Mouse (Mus musculus) kidney, adult 2 months (tissue): ENCODE data around the gene Tatdn3.

Experiments
- CTCF ChIP-seq: fragments of 200-500 bp; conservative IDR thresholded peaks from 2 replicates; pipeline ENCODE4 v1.5.1; 2011; ENCODE audit warnings: low read depth, mild to moderate bottlenecking, control low read depth, low read length, moderate library complexity, mixed read lengths; ENCODE audit not compliant: insufficient read depth, insufficient read length
- POLR2A ChIP-seq: fragments of 200-500 bp; IDR thresholded peaks from one replicate; pipeline ENCODE4 v1.6.1; 2011; ENCODE audit warnings: low read depth, low read length, control low read depth

DNA sequence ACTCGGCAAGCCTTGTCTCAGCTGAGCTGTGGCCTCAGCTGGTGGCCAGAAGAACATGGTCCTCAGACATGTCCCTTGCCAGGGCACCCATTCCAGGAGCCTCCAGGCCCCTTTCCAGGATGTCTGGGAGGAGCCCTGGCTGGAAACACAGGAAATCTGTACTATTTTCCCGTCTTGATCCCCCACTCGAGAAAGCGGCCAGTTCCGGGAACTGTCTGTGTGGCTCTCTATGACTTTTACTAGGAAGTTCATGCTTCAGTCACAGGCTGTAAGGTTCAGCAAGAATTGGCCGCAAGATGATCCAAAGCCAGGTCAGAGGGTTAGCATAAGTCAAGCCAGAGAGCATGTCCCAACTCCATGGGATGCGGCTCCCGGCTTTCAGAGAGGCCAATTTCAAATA lies 29.3 kb upstream of the Tatdn3 start:
- TF ChIP-seq CTCF (no peak), POLR2A (no peak)
